Mouse (Mus musculus) duodenum, adult 2 months (tissue): ENCODE data around the gene Taf5l. TPM values are rescaled to one million over a fixed set of nuclear protein-coding genes. Genes with fewer than 3 reads are reported as not detected.

ENCODE experiments used
- polyA plus RNA-seq: library from polyadenylated mRNA; depleted of rRNA; stranded (reverse); fragments of >200 nt; gene quantifications from 2 replicates; pipeline ENCODE4 v1.2.3, GENCODE M21; 2012; ENCODE audit warnings: low replicate concordance; rRNA removed

Taf5l gene
- polyA plus RNA-seq = 20.0 and 24.1 TPM in 2 replicates

GRCm38 (mm10) chr8:124021237-124022227 lies at the start of gene Taf5l, which contains the start of gene Urb2:
Gene Taf5l (minus strand): TSS chr8:124021397.
Gene Urb2 (plus strand): TSS chr8:124021508.

DNA sequence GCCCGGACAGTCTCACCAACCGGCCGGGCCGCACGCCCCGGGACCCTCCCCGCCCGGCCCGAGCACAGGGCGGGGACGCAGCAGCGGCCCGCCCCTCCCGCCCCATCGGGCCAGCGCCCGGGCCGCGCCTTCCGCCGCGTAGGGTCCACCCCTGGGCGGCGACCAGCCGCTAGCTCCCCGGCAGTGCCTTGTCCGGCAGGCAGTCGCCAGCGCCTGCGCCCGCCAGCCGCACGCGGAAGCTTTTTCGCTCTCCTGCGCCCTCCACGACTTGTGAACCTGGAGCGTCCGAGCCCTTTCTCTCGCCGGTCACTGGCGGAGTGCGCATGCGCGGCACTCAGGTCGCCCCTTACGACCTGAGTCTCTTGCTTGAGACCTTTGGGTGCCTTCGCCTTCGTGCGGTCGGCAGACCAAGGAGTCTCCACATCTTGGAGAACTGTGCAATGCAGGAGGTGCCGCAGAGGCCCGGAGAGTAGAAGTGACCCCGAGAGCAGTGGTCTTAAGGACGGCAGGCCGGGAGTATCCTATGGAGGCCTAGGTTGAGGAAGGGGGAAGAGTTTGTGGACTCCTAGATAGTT lies 38.3 kb downstream of the Taf5l start, which contains the start of gene Abcb10:
Gene Abcb10 (minus strand): TSS at position 297 of the 575 bp plus-strand sequence.

GRCm38 (mm10) chr8:123948942-123949685 lies 72.1 kb downstream of the Taf5l start, which contains the start of gene Nup133:
Gene Nup133 (minus strand): TSS chr8:123949265.

Other genes starting within 250 kb of the Taf5l start
- gene Rab4a, start 215.4 kb downstream of the Taf5l start, polyA plus RNA-seq = 38.9 and 61.8 TPM in 2 replicates
- 0.50 and 1.4 TPM in 2 replicates for gene Ccsap, start 161.2 kb downstream of the Taf5l start, polyA plus RNA-seq
- 10.4 and 15.5 TPM in 2 replicates for gene Acta1, start 126.6 kb downstream of the Taf5l start, polyA plus RNA-seq
- 2.5 and 3.3 TPM in 2 replicates for gene Nup133, start 72.1 kb downstream of the Taf5l start, polyA plus RNA-seq
- gene Abcb10, start 38.3 kb downstream of the Taf5l start, polyA plus RNA-seq = 15.8 and 17.4 TPM in 2 replicates
- 1.3 and 2.0 TPM in 2 replicates for gene Urb2, start 111 bp upstream of the Taf5l start, polyA plus RNA-seq
- gene Galnt2, start 210.0 kb upstream of the Taf5l start, polyA plus RNA-seq = 1.7 and 7.1 TPM in 2 replicates